Comparison of ENCODE assay signal across 9 mouse cellular contexts in genomic region chr8:11712244-11712643, GRCm38 (mm10). TPM values are rescaled to one million over a fixed set of nuclear protein-coding genes. Genes with fewer than 3 reads are reported as not detected.
DNase-seq lines count a peak whose midpoint lies in the region; TF ChIP-seq lines count a peak whose summit lies in the region.
"Had no signal": no experiment of that assay in that cellular context is flagged by ENCODE, and none has a peak within 500 bp of the region (broad histone marks: within the 10 kb centered on the region; RNA-seq: fewer than 3 reads in every experiment).

No protein-coding gene starts in this region.

- peak; percentile 24 for DNase-seq in embryo, embryonic 10.5 days (ENCODE audit: low spot score)
- no peak for DNase-seq in embryo, embryonic 10 days (ENCODE audit: low spot score)
- no peak for DNase-seq in lung, adult 2 months
- no peak for DNase-seq in lung, postnatal 4 days
- peak; percentile 16 for DNase-seq in retina, postnatal 7 days (ENCODE audit: low read depth, low spot score)
- DNase-seq in ovary, postnatal 36 days (ENCODE audit: low spot score): no peak
- DNase-seq in ovary, postnatal 14 days (ENCODE audit: low spot score): no peak

- H3K4me3 ChIP-seq in lung, adult 2 months (replicated peaks; ENCODE audit: extremely low read depth, low read depth, low read length): no peak overlapping the region
- H3K4me3 ChIP-seq in bone marrow, adult 2 months (replicated peaks; ENCODE audit: control insufficient read depth, low read depth, low read length): no peak overlapping the region
- H3K4me3 ChIP-seq: myocyte had no signal

- H3K27ac ChIP-seq in bone marrow, adult 2 months (ENCODE audit: control insufficient read depth, insufficient read depth, low read depth, low read length, poor library complexity): no peak overlapping the region

- no peaks in the 10 kb centered on the region for H3K4me1 ChIP-seq in lung, adult 2 months (ENCODE audit: control insufficient read depth, insufficient read depth, low read length)
- H3K4me1 ChIP-seq in bone marrow, adult 2 months (ENCODE audit: control insufficient read depth, insufficient read depth, low read length): no peaks in the 10 kb centered on the region

- TF ChIP-seq CTCF in lung, adult 2 months (IDR thresholded peaks at IDR 0.05; ENCODE audit: insufficient read depth, low read length): peak; percentile 32; the same call in 1 of the 2 replicates
- peak; percentile 49; the same call in 1 of the 2 replicates for TF ChIP-seq CTCF in bone marrow, adult 2 months (IDR thresholded peaks at IDR 0.05; ENCODE audit: control insufficient read depth, insufficient read depth, low read length)

- WGBS in lung, adult 2 months: 82% methylated on average over 6 of the region's 6 CpGs
- WGBS in bone marrow, adult 2 months: 82% methylated on average over 6 of the region's 6 CpGs

- no peak for TF ChIP-seq POLR2A in lung, adult 2 months (IDR thresholded peaks at IDR 0.05; ENCODE audit: borderline replicate concordance, extremely low read depth, low read depth, low read length)
- no peak for TF ChIP-seq POLR2A in bone marrow, adult 2 months (IDR thresholded peaks at IDR 0.05; ENCODE audit: borderline replicate concordance, control insufficient read depth, low read depth, low read length)

RNA-seq across cellular contexts. Expression of gene 1700016D06Rik, which starts 11.4 kb away (rescaled TPM):
- polyA plus RNA-seq in lung, adult 2 months (2012; rRNA removed): not detected in 2 replicates
- not detected in 2 replicates for polyA plus RNA-seq in bone marrow, adult 2 months (2011; ENCODE audit: insufficient read depth, insufficient read length, low replicate concordance, missing spikeins)

RNA-seq across cellular contexts. Expression of gene Arhgef7, which starts 15.3 kb away (rescaled TPM):
- polyA plus RNA-seq in lung, adult 2 months (2012; rRNA removed): 50.9 and 56.2 TPM in 2 replicates
- 8.3 and 18.6 TPM in 2 replicates for polyA plus RNA-seq in bone marrow, adult 2 months (2011; ENCODE audit: insufficient read depth, insufficient read length, low replicate concordance, missing spikeins)

Comparison
In these comparisons a context has a peak if more than half of its experiments do, and no peak if none do; other contexts are left out.
1. DNase-seq: peak in embryo, embryonic 10.5 days (single experiment) and retina, postnatal 7 days (single experiment); none in embryo, embryonic 10 days (single experiment), lung, adult 2 months (single experiment), lung, postnatal 4 days (0 of 2), ovary, postnatal 36 days (single experiment) and ovary, postnatal 14 days (single experiment).